Mouse (Mus musculus) olfactory bulb, adult 2 months (tissue): ENCODE results near the gene Mical3. TPM values are rescaled to one million over a fixed set of nuclear protein-coding genes. Genes with fewer than 3 reads are reported as not detected.

Source experiments
- H3K27ac ChIP-seq: fragments of 200-500 bp; 2 replicates; pipeline ENCODE4 v1.5.1; 2012; ENCODE audit warnings: low read depth, low read length; ENCODE audit not compliant: insufficient read depth
- H3K4me1 ChIP-seq: fragments of 200-500 bp; 2 replicates; pipeline ENCODE4 v1.6.1; 2012; ENCODE audit warnings: low read length; ENCODE audit not compliant: control insufficient read depth, insufficient read depth
- H3K4me3 ChIP-seq: fragments of 200-500 bp; 2 replicates; pipeline ENCODE4 v1.5.1; 2012; ENCODE audit warnings: mild to moderate bottlenecking, low read depth, low read length, moderate library complexity; ENCODE audit not compliant: insufficient read depth
- CTCF ChIP-seq: fragments of 200-500 bp; IDR thresholded peaks from 2 replicates; pipeline ENCODE4 v1.5.1; 2012; ENCODE audit warnings: low read depth, mild to moderate bottlenecking, low read length, moderate library complexity; ENCODE audit not compliant: insufficient read depth
- POLR2A ChIP-seq: fragments of 200-500 bp; IDR thresholded peaks from 2 replicates; pipeline ENCODE4 v1.6.1; 2012; ENCODE audit warnings: mild to moderate bottlenecking, low read depth, low read length, moderate library complexity; ENCODE audit not compliant: insufficient read depth
- WGBS: fragments of 180-500 bp; shearing (Covaris S2); methylation state at CpG from one replicate; pipeline ENCODE4 v1.1.7; 2018; 5-methylcytosine and 5-hydroxymethylcytosine counted together
- polyA plus RNA-seq: library from polyadenylated mRNA; stranded (reverse); fragments of >200 nt; gene quantifications from 2 replicates; pipeline ENCODE4 v1.2.4, GENCODE M21; 2012; ENCODE audit warnings: low replicate concordance; ENCODE audit not compliant: missing spikeins, insufficient read depth, insufficient read length

Gene Mical3
- polyA plus RNA-seq, 1 experiment: 277 TPM

- WGBS: 94% methylated on average over 8 of the region's 8 CpGs
These were observed 102.3 kb downstream of the Mical3 start for GRCm38 (mm10) chr6:121028514-121028913.

GRCm38 (mm10) chr6:121027314-121027713, 103.5 kb downstream of the Mical3 start:
- Histone ChIP-seq H3K4me1 (peaks cover 5% of the 10 kb centered on the region; the same call in 1 of the 2 replicates), H3K4me3 (no peak overlapping the region), H3K27ac (no peak overlapping the region)
- WGBS: 54% methylated on average over 5 of the region's 5 CpGs
- no peak for TF ChIP-seq POLR2A
- no peak for TF ChIP-seq CTCF

More at GRCm38 (mm10) chr6:121028514-121028913, 102.3 kb downstream of the Mical3 start:
- peaks cover 5% of the 10 kb centered on the region; the same call in 1 of the 2 replicates for H3K4me1 ChIP-seq
- TF ChIP-seq CTCF (no peak), POLR2A (no peak)
- H3K4me3 ChIP-seq: no peak overlapping the region
- H3K27ac ChIP-seq: no peak overlapping the region

- H3K4me1 ChIP-seq: peaks cover 5% of the 10 kb centered on the region; the same call in 1 of the 2 replicates
- H3K27ac ChIP-seq: no peak overlapping the region
- H3K4me3 ChIP-seq: no peak overlapping the region
- TF ChIP-seq CTCF (no peak), POLR2A (no peak)
- WGBS: 53% methylated on average over 7 of the region's 7 CpGs
These were observed 103.9 kb downstream of the Mical3 start for GRCm38 (mm10) chr6:121026866-121027265.

GRCm38 (mm10) chr6:121026019-121026584, 104.7 kb downstream of the Mical3 start:
- H3K4me1 ChIP-seq: peaks cover 5% of the 10 kb centered on the region; the same call in 1 of the 2 replicates
- 60% methylated on average over 10 of the region's 10 CpGs for WGBS
- H3K27ac ChIP-seq: no peak overlapping the region
- TF ChIP-seq POLR2A (no peak), CTCF (no peak)
- no peak overlapping the region for H3K4me3 ChIP-seq

DNA sequence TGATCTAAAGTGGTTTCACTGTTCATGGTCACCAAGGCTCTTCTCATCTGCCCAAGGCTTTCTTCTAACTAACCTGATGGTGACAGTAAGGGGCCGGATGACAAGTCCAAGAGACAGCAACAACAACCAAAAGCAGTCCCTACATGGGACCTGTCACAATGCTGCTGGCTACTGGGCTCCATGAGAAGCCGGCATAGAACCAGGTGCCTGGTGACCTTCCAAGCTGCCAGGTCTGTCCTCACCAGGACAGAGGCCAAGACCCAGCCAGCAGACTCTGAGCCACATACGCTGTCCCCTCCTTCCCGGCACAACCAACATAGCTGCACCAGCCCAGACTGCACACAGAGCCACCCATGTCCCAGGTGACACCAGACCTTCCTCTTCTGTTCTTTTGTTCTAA, 112.7 kb downstream of the Mical3 start:
- no peak overlapping the region for H3K4me3 ChIP-seq
- H3K27ac ChIP-seq: no peak overlapping the region
- WGBS: 91% methylated on average over 4 of the region's 4 CpGs
- H3K4me1 ChIP-seq: peaks cover 8% of the 10 kb centered on the region; the same call in 1 of the 2 replicates
- no peak for TF ChIP-seq POLR2A
- no peak for TF ChIP-seq CTCF

DNA sequence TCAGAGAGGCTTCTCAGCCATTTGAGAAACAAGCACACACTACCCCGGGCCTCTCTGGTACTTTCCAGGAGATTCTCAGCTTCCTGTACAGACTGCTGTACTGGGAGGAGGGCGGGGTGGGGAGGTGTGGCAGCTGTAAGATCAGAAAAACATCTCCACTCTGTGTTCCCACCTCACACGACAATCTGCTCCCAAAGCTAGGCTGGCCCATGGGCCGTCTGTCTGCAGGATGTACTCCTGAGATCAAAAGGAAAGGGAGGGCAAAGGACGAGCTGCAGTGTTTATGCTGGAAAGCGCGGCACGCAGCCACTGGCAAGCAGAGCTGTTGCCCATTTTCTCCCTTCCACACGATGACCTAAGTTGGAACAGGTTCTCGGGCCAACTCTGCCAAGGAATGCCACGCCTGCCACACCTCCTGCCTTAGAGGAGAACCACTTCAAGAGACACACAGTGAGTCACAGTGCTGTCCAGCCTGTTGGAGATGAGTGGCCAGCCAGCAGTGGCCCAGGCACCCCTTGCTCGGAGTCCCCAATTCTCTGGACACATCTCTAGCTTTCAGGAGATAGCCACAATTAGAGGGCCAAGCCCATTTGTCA, 113.3 kb downstream of the Mical3 start:
- Histone ChIP-seq H3K4me1 (peaks cover 8% of the 10 kb centered on the region; the same call in 1 of the 2 replicates), H3K4me3 (no peak overlapping the region), H3K27ac (no peak overlapping the region)
- TF ChIP-seq CTCF: no peak; the same call in 1 of the 2 replicates
- no peak for TF ChIP-seq POLR2A
- WGBS: 70% methylated on average over 12 of the region's 12 CpGs

DNA sequence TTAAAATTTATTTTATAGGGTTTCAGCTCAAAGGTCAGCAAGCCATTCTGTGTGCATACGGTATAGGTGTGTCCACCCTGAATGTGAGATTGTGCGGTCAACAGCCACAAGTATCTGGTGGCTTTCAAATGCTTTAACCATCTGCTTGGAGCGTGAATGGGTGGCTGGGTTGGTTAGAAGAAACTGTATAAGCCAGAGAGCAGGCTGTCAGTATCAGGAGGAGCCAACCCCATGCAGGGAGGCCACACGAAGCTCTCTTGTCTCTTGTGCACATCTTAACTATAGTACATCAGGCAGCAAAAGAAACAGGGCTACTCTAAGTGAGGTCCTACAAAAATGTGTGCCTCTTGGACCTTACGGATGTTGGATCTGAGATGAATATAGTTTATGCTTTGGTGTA, 114.7 kb downstream of the Mical3 start:
- Histone ChIP-seq H3K4me3 (no peak overlapping the region), H3K27ac (no peak overlapping the region), H3K4me1 (peaks cover 8% of the 10 kb centered on the region; the same call in 1 of the 2 replicates)
- TF ChIP-seq CTCF (no peak), POLR2A (no peak)
- WGBS: 84% methylated on average over 5 of the region's 5 CpGs

DNA sequence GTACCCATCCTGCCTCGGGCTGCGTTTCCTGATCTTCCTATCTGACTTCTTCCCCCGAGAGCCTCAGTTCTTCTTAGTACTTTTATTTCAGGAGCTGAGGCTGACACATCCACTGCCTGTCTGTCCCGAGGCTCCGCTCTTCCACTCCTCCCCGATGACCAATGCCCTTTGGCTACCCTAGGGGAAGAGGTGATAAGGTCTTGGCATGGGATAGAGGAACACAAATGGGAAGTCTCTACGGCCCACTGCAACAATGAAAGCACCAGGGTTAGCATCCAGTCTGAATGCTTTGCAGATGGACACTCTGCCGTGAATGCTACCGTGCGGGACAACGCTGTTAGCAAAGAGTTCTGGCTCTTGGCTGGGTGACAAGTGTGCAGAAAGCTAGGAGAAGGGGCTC, 116.5 kb downstream of the Mical3 start:
- TF ChIP-seq POLR2A (no peak), CTCF (no peak)
- peaks cover 8% of the 10 kb centered on the region; the same call in 1 of the 2 replicates for H3K4me1 ChIP-seq
- no peak overlapping the region for H3K27ac ChIP-seq
- WGBS: 68% methylated on average over 11 of the region's 11 CpGs
- H3K4me3 ChIP-seq: no peak overlapping the region

GRCm38 (mm10) chr6:121013750-121014149, 117.0 kb downstream of the Mical3 start:
- Histone ChIP-seq H3K4me1 (peaks cover 8% of the 10 kb centered on the region; the same call in 1 of the 2 replicates), H3K4me3 (no peak overlapping the region), H3K27ac (no peak overlapping the region)
- WGBS: 40% methylated on average over 9 of the region's 9 CpGs
- TF ChIP-seq CTCF: peak; percentile 39; the same call in 1 of the 2 replicates
- TF ChIP-seq POLR2A: no peak

DNA sequence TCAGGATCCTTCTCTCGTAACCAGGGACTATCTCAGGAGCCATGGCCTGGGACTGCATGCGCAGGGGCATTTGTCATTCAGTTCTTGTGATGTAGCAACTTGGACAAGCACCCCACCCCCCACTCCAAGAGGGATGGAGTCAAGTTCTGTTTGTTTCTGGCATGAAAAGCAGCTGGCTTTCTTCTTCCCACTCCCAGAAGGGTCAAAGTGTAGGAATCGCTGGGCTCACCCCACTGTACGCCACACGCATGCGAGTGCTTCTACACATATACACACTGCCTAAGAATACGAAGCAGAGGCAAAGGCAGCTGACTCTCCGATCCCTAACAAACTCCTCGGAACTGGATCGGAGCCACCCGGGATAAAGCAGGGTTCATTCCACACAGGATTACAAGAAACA, 119.1 kb downstream of the Mical3 start:
- no peak overlapping the region for H3K27ac ChIP-seq
- H3K4me3 ChIP-seq: no peak overlapping the region
- 93% methylated on average over 11 of the region's 11 CpGs for WGBS
- no peak for TF ChIP-seq POLR2A
- TF ChIP-seq CTCF: no peak
- peaks cover 2% of the 10 kb centered on the region; the same call in 1 of the 2 replicates for H3K4me1 ChIP-seq
